Mouse (Mus musculus) adrenal gland, adult 2 months (tissue): ENCODE measurements around the gene Paqr8. TPM values are rescaled to one million over a fixed set of nuclear protein-coding genes. Genes with fewer than 3 reads are reported as not detected.
A peak's percentile ranks its signal among the peaks of the same experiment; 100 is the strongest.
"Not testable (repeated sequence)": the region's sequence is repeated elsewhere in the genome, so short reads cannot be mapped to it uniquely, and the experiment has no call there.

ENCODE experiments used
- DNase-seq: peaks from one replicate; pipeline ENCODE4 v3.0.0; 2021
- polyA plus RNA-seq: library from polyadenylated mRNA; depleted of rRNA; stranded (reverse); fragments of >200 nt; gene quantifications from 2 replicates; pipeline ENCODE4 v1.2.3, GENCODE M21; 2012
- total RNA-seq, 2 experiments: library from RNA; stranded (reverse); gene quantifications; 2 replicates each; pipeline ENCODE4 v1.2.3; 2021

Paqr8 gene
- total and polyA plus RNA-seq, 3 experiments = 39.7 to 147 (median 51.8) TPM

DNA sequence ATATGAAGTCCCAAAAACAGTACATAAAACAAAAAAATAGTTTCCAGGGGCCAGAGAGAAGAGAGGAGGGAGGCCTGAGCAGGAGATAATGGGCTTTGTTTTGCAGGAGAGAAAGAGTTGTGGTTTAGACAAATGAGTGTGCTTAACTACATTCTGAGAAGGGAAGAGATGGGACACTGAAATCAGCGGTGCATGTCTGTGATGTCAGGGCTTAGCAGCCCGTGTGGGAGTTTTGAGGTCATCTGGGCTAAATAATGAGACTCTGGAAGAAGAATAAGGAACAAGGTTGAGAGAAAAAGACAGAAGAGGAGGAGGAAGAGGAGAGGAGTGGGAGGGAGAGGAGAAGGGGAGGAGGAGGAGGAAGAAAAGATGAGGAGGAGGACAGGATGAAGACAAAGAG lies 21.7 kb downstream of the Paqr8 start:
- DNase-seq = no peak

DNA sequence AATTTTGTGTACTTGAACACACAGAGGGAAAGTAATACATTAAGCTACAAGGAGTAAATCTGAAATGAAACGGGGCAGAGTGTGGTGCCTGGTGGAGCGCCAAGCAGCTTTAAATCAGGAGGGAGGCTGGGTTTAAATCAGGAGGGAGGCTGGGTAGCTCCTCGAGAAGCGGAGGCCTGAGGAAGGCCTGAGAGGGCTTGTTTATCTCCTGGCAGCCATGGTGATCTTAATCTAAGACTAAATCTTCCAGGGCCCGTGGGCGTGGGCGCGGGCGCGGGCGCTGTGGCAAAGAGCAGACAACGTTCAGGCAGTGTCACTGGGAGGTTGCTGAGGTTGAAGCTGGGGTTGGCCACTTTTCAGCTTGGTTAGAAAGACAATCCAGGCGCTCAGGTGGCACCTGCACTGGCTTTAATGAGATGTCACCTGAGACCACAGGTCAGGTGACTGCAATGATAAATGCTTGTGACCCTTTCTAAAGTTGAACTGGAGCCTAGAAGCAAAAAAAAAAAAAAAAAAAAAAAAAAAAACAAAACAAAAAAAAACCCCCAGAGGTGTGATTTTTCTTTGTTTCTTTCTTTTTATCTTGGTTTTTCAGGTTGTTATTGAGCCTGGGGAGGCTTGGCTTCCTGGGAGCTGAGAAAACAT lies 22.2 kb downstream of the Paqr8 start:
- DNase-seq = no peak

DNA sequence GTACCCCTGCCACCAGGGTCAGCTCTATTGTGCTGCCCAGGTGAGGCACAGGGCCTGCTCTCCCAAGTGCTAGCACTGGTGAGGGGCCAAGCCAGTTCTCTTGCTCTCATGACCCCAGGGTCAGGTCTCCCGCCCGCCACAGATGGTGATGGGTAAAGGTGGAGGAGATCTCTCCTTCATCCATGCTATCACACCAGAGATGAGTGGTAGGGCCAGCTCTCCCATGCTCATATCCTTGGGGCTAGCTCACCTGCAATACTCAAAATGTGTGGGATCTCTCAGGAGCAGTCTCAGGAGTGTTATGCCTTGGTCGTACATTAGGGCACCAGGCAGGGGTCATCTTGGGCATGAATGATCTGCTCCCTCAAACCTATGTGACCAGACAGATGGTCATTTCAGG lies 24.4 kb downstream of the Paqr8 start:
- DNase-seq = no peak

DNA sequence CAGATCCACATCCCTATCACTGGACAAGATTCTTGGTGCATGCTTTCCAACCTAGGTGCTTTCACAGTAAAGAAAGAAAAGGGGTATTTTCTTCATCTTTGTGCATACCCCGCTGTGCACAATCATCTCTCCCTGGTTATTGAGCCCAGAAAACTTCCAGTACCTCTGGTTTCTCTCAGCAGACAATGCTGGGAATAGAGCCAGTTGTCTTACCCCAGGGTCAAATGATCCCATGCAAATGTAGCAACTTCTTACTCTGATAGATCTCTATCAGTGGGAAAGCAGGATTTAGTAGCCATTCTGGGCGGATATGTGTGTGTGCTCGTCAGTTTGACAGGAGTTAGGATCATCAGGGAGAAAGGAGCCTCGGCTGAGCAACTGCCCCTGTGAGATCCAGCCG lies 25.2 kb downstream of the Paqr8 start:
- peak; percentile 41 for DNase-seq

DNA sequence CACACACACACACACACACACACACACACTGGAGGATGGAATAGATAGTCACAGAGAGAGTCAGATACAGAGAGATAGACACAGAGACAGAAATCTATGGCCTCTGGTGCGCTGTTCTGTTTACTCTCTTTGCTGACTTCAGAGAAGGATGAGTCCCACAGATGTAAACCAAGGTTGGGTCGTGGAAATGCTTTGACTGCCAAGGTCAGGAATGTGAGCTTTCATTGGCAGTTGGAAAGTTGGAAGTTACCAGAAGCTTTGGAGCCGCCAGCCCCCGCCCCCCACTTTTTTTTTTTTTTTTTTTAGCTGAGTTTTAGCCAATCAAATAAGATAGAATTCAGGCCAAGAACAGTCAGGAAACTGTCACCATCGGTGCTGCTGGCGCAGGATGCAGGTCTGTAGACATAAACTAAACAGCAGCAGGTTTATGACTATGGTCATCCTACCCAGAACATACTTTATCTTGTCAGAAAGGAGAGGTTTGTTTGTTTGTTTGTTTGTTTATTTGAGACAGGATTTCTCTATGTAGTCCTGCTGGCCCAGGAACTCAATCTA lies 27.2 kb downstream of the Paqr8 start:
- peak; percentile 58 for DNase-seq

DNA sequence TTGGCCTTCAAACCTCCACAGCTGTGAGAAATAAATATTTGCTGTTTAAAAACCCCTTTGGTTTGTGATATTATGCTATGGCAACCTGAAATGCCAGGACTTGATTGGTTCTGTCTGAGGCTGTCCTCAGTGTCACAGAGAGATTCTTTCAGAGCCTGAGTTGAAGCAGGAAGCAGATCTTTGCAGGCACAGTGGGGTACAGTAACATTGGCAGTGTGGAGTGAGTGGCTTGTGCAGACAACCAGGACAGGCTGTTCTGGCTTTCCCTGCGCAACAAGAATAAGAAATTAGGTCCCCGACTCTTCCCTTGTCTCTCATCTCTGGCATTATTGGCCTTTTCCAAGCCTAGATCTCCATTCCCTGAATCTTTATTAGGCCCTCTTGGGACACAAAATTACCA lies 29.3 kb downstream of the Paqr8 start:
- DNase-seq = no peak

DNA sequence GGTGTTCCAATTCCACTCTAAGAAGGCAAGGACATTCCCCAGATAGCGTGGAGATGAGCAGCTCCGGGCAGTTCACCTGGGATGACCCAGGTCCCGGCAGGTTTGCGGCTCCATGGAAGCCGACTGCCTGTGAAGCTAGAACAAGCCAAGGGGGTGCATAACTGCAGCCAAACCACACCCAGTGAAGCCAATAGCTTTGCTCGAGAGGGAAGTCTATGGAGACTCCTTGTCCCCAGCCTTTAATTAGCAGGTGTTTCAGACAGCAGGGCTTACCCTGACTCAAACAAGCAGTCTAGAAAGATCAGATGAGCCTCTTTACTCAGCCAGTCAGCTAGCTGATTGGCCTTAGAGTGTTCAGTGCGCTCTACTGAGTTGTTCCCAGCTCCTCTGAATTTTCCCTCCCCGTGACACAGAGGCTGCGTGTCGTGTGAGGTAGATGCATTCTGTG lies 30.7 kb downstream of the Paqr8 start:
- DNase-seq = no peak

DNA sequence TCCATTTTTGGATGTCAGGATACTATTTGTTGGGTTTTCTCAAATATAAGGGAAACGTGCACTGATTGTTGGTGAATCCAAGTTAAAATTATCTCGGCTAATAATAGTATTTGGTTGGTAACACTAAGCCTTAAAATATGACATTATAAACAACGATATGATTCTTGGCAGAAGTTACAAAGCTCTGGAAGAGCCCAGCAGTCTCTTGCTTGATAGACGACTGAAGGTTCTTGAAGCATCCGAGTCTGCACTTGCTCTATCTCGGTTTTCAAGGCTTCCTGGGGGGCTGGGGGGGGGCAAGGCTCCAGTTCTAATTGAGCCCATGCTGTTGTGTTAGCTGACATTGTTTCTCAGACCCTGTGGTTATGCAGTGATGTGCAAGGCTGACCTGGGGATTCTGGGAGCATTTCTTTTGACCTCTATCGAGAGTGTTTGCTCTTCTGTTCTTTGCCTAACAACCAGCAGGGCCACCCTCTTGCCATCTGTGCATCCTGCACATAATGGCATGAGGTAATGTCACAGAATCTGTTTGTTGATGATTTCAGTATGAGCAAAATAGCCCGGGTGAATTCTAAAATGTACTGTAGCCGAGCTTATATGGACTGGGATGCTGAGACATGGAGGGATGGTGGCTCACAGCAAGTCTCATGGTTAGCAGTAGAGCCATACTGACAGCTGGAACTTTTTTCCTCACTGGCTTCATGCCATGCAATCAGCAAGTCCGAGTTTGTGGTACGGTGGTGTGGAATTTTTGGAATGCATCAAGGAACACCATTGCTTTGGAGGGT lies 32.4 kb downstream of the Paqr8 start:
- no peak for DNase-seq

DNA sequence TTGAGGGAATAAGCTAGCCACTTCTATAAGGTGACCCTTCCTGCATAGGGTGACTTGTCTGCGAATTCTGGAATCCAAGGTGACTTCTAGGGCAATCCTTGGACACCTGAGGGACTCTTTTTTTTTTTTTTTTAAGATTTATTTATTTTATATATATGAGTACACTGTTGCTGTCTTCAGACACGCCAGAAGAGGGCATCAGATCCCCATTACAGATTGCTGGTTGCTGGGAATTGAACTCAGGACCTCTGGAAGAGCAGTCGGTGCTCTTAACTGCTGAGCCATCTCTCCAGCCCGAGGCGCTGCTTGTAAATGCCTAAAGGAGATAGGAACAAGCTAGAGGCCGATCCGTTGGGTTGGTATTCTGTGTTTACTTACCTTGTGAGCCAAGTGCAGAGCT lies 34.9 kb downstream of the Paqr8 start:
- not testable (repeated sequence) for DNase-seq

DNA sequence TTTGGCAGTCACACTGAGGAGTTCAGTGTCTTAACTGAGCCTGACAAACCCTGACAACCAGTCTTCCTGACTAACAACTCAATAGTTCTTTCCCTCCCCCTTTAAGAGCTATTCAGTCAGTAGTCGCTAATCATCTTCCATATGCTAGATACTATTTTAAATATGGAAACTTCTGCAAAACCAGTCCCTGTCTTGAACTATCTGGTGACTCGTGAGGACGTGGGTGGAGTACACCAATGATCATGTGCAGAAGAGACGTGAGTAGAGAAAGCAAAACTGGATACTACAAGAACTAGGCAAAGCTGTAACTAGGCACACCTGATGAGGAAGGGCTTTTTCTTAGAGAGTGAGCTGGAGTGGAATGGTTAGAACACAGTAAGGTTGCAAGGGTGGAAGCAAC lies 35.5 kb downstream of the Paqr8 start:
- DNase-seq = no peak

DNA sequence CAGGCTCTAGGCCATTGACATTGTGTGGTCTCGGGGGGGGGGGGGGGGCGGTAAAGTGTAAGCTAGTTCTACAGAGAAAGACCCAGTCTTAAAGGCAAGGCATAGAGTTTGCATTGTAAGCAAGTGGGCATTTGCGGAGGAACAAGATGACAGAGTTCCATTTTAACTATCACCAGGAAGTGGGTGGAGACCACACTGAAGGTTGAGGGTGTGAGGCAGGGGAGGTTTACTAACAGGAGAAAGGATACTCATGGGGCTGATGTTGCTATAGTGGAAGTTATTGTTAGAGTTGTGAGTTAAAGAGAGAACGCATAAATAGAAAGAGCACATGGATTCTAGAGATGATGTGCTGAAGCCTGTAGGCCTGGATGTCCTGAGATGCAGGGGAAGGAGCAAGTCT lies 36.0 kb downstream of the Paqr8 start:
- no peak for DNase-seq

DNA sequence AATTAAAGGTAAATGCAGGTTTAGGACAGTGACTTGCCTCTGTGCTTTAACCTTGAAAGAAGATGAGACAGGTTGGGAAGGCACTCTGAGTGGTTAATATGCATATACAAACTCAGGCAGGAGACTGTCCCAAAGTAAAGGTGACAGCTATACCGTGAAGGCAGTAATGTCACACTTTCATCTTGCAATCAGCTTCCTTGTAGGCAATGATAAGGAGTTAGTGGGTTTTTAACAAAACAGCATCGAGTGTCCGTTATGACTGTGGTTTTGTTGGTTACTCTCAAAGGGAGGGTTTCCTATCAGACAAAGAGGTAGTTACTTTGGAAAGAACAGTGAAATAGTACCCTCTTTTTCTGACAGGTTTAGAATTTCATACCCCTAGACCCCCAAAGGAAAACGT lies 38.1 kb downstream of the Paqr8 start:
- no peak for DNase-seq

DNA sequence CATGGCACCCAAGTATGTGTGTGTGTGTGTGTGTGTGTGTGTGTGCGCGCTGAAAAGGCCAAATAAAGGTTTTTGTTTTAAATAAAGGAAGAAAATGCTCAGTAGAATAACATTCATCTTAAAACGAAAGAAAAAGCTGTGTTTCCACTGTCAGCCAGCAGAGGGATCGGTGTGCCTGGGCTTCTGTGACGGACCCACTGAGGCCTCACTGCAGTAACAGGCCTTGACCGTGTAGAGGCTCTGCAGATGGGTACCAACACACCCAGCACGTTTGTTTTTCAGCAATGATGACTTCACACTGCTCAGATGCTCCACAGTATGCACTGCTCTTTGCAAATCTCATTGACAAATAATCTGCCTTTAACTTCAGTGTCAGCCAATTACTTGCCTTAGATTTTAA lies 43.1 kb downstream of the Paqr8 start:
- peak; percentile 56 for DNase-seq

DNA sequence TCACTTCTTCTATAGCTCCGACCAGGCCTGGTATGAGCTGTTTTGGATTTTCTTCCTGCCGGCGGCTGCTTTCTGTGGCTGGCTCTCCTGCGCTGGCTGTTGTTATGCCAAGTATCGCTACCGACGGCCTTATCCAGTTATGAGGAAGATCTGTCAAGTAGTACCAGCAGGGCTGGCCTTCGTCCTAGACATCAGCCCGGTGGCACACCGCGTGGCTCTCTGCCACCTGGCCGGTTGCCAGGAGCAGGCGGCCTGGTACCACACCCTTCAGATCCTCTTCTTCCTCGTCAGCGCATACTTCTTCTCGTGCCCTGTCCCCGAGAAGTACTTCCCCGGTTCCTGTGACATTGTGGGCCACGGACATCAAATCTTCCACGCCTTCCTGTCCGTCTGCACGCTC lies 44.7 kb downstream of the Paqr8 start:
- peak; percentile 78 for DNase-seq

DNA sequence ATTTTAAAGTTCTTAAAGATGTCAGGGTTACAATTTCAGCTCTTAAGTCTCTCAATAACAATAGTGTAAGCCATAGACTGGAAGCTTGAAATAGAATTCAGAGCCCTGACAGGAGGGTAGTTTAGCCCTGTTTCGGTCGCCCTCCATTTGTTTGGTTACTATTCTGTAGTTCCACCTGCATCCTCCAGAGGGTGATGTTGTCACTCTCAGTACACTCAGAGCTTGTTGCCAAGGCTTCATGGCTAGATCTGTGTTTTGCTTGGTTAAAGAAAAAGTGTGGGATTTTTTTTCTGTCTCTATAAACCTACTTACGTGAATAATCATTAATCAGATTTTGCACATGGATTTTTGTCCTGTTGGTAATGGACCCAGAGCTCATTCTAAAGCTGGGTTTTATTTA lies 48.6 kb downstream of the Paqr8 start:
- peak; percentile 50 for DNase-seq

DNA sequence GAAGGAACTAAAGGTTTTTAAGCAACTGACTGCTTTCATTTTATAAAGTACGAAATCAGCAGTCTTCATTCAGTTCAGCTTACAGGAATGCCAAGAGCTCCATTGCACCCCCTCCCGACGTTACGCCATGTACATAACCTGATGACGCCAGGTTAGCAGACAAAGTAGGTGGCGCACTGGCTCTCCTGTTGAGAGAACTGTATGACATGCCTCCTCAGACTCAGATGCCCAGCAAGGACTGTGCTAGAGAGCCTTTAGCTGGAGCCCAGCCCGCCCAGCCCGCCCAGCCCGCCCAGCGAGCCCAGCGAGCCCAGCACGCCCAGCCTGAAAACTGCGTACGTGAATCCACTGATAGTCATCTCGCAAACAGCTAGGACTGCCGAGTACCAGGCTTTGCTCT lies 49.7 kb downstream of the Paqr8 start:
- DNase-seq = peak; percentile 57

DNA sequence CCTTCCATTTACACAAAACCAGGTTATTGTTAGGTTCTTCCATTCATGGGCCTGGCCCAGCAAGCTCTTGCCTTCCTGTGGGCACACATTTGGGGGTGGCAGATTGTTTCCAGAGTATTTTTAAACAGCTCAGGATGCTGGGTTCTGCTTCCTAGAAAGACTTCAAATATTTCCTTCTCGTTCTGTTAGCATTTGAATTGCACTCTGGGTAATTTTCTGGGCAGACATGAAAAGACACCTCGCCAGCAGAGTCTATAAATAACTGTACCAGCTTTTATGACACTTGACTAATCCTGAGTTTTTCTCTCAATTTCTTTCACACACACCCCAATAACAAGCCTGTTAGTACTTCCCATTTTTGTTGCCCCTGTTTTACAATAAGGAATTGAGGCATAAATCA lies 50.9 kb downstream of the Paqr8 start:
- DNase-seq = no peak

DNA sequence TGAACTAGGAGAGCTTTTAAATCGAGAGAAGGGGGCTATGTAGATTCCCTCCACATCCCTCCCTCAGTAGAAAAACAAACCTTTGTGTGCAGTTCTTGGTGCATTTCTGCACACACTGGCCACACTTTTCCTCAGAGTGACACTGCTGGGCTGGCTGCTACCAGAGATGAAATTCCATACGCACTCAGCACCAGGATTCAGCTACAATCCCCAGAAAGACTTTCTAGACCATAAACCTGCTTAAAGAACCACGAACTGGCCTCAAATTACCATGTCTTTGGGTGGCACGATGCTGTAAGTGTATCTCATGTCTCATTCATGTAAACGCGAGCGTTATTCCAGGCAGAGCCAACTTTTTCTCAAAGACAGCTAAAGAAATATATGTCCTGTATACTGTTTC lies 51.5 kb downstream of the Paqr8 start:
- DNase-seq = no peak

DNA sequence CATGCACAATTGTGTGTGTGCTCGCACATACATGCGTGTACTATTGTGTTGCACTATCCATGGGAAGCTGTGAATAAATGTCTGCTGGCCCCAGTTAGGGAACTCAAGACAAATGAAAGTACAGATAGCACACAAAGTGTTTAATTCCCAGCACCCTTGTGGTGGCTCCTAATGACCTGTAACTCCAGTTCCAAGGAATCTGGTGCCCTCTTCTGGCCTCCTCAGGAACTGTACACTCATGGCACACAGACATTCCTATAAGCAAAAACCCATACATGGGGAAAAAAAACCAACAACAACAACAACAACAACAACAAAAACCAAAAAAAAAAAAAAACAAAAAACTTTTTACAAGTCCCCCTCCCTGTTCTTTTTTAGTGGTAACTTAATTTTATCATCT lies 52.6 kb downstream of the Paqr8 start:
- no peak for DNase-seq

DNA sequence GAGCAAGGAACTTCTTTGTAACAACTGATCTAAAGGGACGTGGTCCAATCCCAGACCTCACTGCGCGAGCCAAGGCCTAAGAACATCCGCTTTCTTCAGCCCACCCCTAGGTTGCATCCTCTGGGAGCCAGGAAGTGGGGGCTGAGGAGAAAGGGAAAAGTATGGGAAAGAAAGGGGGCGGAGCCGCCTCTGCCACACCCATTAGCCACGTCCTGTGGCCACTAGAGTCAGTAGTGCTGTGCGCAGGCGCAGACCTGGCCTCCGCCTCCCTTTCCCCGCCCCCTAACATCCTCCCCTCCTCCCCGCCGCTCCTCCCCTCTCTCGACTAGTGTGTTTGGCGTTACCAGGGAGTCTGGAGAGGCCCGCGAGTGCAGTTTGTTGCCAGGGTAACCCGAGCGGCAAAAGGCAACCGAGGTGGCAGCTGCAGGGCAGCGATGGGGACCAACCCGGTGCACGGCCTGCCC lies 60.9 kb downstream of the Paqr8 start, which contains the start of gene Efhc1:
Gene Efhc1, plus strand, starts transcription at position 327 of the 464 bp plus-strand sequence.
- DNase-seq = peak; percentile 95

DNA sequence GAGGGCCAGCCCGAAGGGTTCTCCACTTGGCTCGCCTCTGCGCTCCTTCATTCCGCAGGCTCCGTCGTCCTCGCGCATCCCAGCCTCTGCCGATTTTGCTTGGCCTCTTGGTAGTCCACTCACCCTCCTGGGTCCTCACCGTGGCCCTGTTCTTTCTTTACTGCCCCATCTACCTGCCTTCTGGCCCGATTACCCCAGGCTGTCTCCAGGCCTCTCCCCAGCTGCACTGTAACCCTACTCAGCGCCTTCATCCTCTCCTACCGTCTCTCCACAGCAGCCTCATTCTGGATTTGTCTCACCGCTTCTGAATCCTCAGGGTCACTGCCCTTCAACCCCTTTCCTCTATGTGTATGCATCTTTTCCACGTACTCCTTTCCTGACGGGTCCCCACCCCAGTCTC lies 61.4 kb downstream of the Paqr8 start:
- no peak for DNase-seq

DNA sequence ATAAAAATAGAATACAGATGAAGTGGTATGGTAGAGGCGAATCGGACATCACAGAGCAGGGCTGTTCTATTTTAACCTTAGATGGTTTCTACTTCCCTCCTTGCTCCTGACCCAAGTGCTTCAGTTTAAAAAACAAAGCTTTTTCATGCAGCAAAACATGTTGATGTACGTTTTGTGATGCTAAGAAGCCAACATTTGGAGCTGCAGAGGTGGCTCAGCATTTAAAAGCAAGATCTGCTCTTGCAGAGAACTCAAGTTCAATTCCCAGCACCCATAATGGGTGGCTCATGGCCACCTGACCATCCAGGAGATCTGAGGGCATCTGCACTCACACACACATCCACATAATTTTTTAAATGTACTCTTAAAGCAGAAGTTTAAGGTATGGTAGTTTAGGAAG lies 64.5 kb downstream of the Paqr8 start:
- DNase-seq = no peak

DNA sequence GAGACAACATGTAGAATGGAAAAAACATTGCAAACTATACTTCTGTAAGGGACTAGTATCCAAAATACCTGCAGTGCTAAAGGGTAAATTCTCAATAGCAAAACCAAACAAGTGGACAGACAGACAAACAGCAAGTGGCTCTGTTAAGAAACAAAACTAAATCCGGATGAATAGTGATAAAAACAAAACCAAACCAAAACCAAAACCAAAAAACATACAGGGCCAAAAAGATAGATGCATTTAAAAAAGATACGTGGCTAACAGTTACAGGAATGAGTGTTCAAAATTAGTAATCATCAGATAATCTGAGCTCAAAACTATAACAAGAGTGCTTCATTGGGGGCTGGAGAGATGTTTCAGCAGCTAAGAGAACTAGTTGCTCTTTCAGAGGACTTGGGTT lies 79.2 kb downstream of the Paqr8 start:
- no peak for DNase-seq
